Mouse (Mus musculus) liver, embryonic 16.5 days (tissue): ENCODE measurements at regions not wholly inside any gene's neighbourhood (a gene's known extent, or its start where the extent isn't known, plus 50 kb on each side); places are given as distances from the start of the nearest gene placed in this dataset. TPM values are rescaled to one million over a fixed set of nuclear protein-coding genes. Genes with fewer than 3 reads are reported as not detected.
A peak's percentile ranks its signal among the peaks of the same experiment; 100 is the strongest.
"Not testable (repeated sequence)": the region's sequence is repeated elsewhere in the genome, so short reads cannot be mapped to it uniquely, and the experiment has no call there.

Source experiments
- ATAC-seq: fragments of 200-750 bp; cut with Nextera tagmentation; 2 replicates; pipeline ENCODE4 v1.8.0; 2017; ENCODE audit warnings: low read depth, mild to moderate bottlenecking, moderate number of reproducible peaks, moderate library complexity
- H3K27ac ChIP-seq: fragments of 300-500 bp; sonication (generic); 2 replicates; pipeline ENCODE4 v1.5.1; 2014; ENCODE audit warnings: mild to moderate bottlenecking, low read length
- H3K27me3 ChIP-seq: fragments of 300-500 bp; sonication (generic); 2 replicates; pipeline ENCODE4 v1.6.1; 2014; ENCODE audit warnings: low read depth, low read length, mixed read lengths; ENCODE audit not compliant: control insufficient read depth, insufficient read depth
- H3K36me3 ChIP-seq: fragments of 300-500 bp; sonication (generic); 2 replicates; pipeline ENCODE4 v1.6.1; 2014; ENCODE audit warnings: mild to moderate bottlenecking; ENCODE audit not compliant: control insufficient read depth, insufficient read depth
- H3K4me1 ChIP-seq: fragments of 300-500 bp; sonication (generic); 2 replicates; pipeline ENCODE4 v1.6.1; 2014; ENCODE audit warnings: low read depth, low read length, mixed read lengths; ENCODE audit not compliant: control insufficient read depth
- H3K4me2 ChIP-seq: fragments of 300-500 bp; sonication (generic); 2 replicates; pipeline ENCODE4 v1.6.1; 2014; ENCODE audit warnings: low read depth, low read length, mixed read lengths
- H3K4me3 ChIP-seq: fragments of 300-500 bp; sonication (generic); 2 replicates; pipeline ENCODE4 v1.5.1; 2014; ENCODE audit warnings: low read depth, mild to moderate bottlenecking, low read length
- H3K9ac ChIP-seq: fragments of 300-500 bp; sonication (generic); 2 replicates; pipeline ENCODE4 v1.6.1; 2014; ENCODE audit warnings: low read depth, low read length
- H3K9me3 ChIP-seq: fragments of 300-500 bp; sonication (generic); replicated peaks from 2 replicates; pipeline ENCODE4 v1.6.1; 2016; ENCODE audit warnings: low read length; ENCODE audit not compliant: control insufficient read depth
- WGBS: fragments of 180-500 bp; shearing (Covaris S2); extraction: QIAGEN DNeasy Blood & Tissue Kit; methylation state at CpG from one replicate; pipeline ENCODE4 v1.1.7; 2014; ENCODE audit not compliant: insufficient replicate concordance; 5-methylcytosine and 5-hydroxymethylcytosine counted together
- microRNA-seq: library from miRNA; unstranded; fragments of <30 nt; microRNA quantifications from one replicate; pipeline ENCODE4, GENCODE M21; 2016

GRCm38 (mm10) chr4:3085456-3086448 is 81.4 kb upstream of the Vmn1r2 start:
- H3K9me3 ChIP-seq: peaks cover 27% of the 10 kb centered on the region
- WGBS: 48% methylated on average over 6 of the region's 6 CpGs

GRCm38 (mm10) chr4:3087616-3088015 is 79.5 kb upstream of the Vmn1r2 start:
- WGBS: 57% methylated on average over 7 of the region's 7 CpGs
- not testable (repeated sequence) for H3K27me3 ChIP-seq, H3K4me1 ChIP-seq, H3K9ac ChIP-seq, H3K27ac ChIP-seq, ATAC-seq, H3K4me3 ChIP-seq, H3K36me3 ChIP-seq, H3K4me2 ChIP-seq
- peaks cover 26% of the 10 kb centered on the region for H3K9me3 ChIP-seq

More at GRCm38 (mm10) chr4:3085456-3086448, 81.4 kb upstream of the Vmn1r2 start:
- Histone ChIP-seq H3K27me3 (no peaks in the 10 kb centered on the region), H3K4me3 (no peak overlapping the region), H3K27ac (no peak overlapping the region), H3K36me3 (no peaks in the 10 kb centered on the region), H3K4me1 (no peaks in the 10 kb centered on the region), H3K4me2 (no peak overlapping the region), H3K9ac (no peak overlapping the region)
- ATAC-seq: peak; percentile 2; the same call in 1 of the 2 replicates

- Histone ChIP-seq H3K4me1 (no peaks in the 10 kb centered on the region), H3K9ac (no peak overlapping the region), H3K27me3 (no peaks in the 10 kb centered on the region), H3K27ac (no peak overlapping the region), H3K4me2 (no peak overlapping the region), H3K36me3 (no peaks in the 10 kb centered on the region), H3K4me3 (no peak overlapping the region), H3K9me3 (peaks cover 14% of the 10 kb centered on the region)
- peak; percentile 22; the same call in 1 of the 2 replicates for ATAC-seq
- WGBS: 48% methylated on average over 13 of the region's 13 CpGs
Observed at GRCm38 (mm10) chr4:3089567-3090377, 77.3 kb upstream of the Vmn1r2 start.

- no peak for ATAC-seq
- H3K36me3 ChIP-seq: no peaks in the 10 kb centered on the region
- H3K9ac ChIP-seq: no peak overlapping the region
- H3K4me3 ChIP-seq: no peak overlapping the region
- H3K27ac ChIP-seq: no peak overlapping the region
- H3K27me3 ChIP-seq: no peaks in the 10 kb centered on the region
- H3K4me1 ChIP-seq: no peaks in the 10 kb centered on the region
- H3K4me2 ChIP-seq: no peak overlapping the region
- peaks cover 14% of the 10 kb centered on the region for H3K9me3 ChIP-seq
- 67% methylated on average over 11 of the region's 11 CpGs for WGBS
Observed at GRCm38 (mm10) chr4:3090378-3090735, 76.8 kb upstream of the Vmn1r2 start.

GRCm38 (mm10) chr4:3090742-3091141 is 76.4 kb upstream of the Vmn1r2 start:
- no peak overlapping the region for H3K9ac ChIP-seq
- H3K36me3 ChIP-seq: no peaks in the 10 kb centered on the region
- no peak overlapping the region for H3K4me2 ChIP-seq
- H3K27ac ChIP-seq: no peak overlapping the region
- peak; percentile 24; the same call in 1 of the 2 replicates for ATAC-seq
- H3K4me1 ChIP-seq: no peaks in the 10 kb centered on the region
- peaks cover 11% of the 10 kb centered on the region for H3K9me3 ChIP-seq
- WGBS: 61% methylated on average over 9 of the region's 9 CpGs
- H3K27me3 ChIP-seq: no peaks in the 10 kb centered on the region
- H3K4me3 ChIP-seq: no peak overlapping the region

Small RNAs in the stretch of these regions (microRNA-seq; reads per million reads assigned to microRNA genes)
- gene Gm27878: not detected
